Mouse (Mus musculus) gastrocnemius, adult 2 months (tissue): ENCODE results near the gene Apof. TPM values are rescaled to one million over a fixed set of nuclear protein-coding genes. Genes with fewer than 3 reads are reported as not detected.
"Not testable (repeated sequence)": the region's sequence is repeated elsewhere in the genome, so short reads cannot be mapped to it uniquely, and the experiment has no call there.

Experiments
- DNase-seq: peaks from one replicate; pipeline ENCODE4 v3.0.0; 2022
- H3K27ac ChIP-seq: fragments of 200-600 bp; 2 replicates; pipeline ENCODE4 v1.8.1; 2022; ENCODE audit warnings: mild to moderate bottlenecking
- H3K4me3 ChIP-seq: fragments of 200-600 bp; 2 replicates; pipeline ENCODE4 v1.8.1; 2022; ENCODE audit warnings: mild to moderate bottlenecking, moderate library complexity
- CTCF ChIP-seq: fragments of 200-600 bp; IDR thresholded peaks from 2 replicates; pipeline ENCODE4 v1.8.1; 2022; ENCODE audit warnings: antibody characterized with exemption, mild to moderate bottlenecking, moderate library complexity
- intact Hi-C: fragments of 180-260 bp; cut with DNase I; formaldehyde crosslinking; loops from one replicate; pipeline ENCODE4 v1.15.1; 2025
- total RNA-seq, 2 experiments: library from RNA; stranded (reverse); gene quantifications; 2 replicates each; pipeline ENCODE4 v1.2.3; 2021

Apof gene
- total RNA-seq, 2 experiments from 2014 or later: not detected

GRCm38 (mm10) chr10:128239140-128239539, 29.3 kb upstream of the Apof start:
- intact Hi-C loops: no loop called here
- DNase-seq: no peak
- Histone ChIP-seq H3K27ac (no peak overlapping the region), H3K4me3 (no peak overlapping the region)
- TF ChIP-seq CTCF: no peak

- no peak for DNase-seq
- TF ChIP-seq CTCF: no peak
- Histone ChIP-seq H3K27ac (no peak overlapping the region), H3K4me3 (no peak overlapping the region)
- intact Hi-C loops: no loop called here
Measured at GRCm38 (mm10) chr10:128240131-128240530, 28.3 kb upstream of the Apof start.

GRCm38 (mm10) chr10:128243252-128243651, 25.2 kb upstream of the Apof start:
- DNase-seq: no peak
- Histone ChIP-seq H3K27ac (no peak overlapping the region), H3K4me3 (no peak overlapping the region)
- TF ChIP-seq CTCF: no peak
- intact Hi-C loops: no loop called here

- no peak for TF ChIP-seq CTCF
- intact Hi-C loops: no loop called here
- DNase-seq: no peak
- H3K27ac ChIP-seq: no peak overlapping the region
- no peak overlapping the region for H3K4me3 ChIP-seq
Measured at GRCm38 (mm10) chr10:128244121-128244520, 24.4 kb upstream of the Apof start.

- H3K27ac ChIP-seq: peak overlapping the region; percentile 85
- peak; percentile 69 for DNase-seq
- TF ChIP-seq CTCF: no peak
- intact Hi-C loops: no loop called here
- peak overlapping the region; percentile 71 for H3K4me3 ChIP-seq
Measured at GRCm38 (mm10) chr10:128247020-128247732, 21.3 kb upstream of the Apof start.

- intact Hi-C loops: no loop called here
- Histone ChIP-seq H3K27ac (no peak overlapping the region), H3K4me3 (no peak overlapping the region)
- DNase-seq: no peak
- no peak for TF ChIP-seq CTCF
Measured at GRCm38 (mm10) chr10:128250565-128250964, 17.9 kb upstream of the Apof start.

GRCm38 (mm10) chr10:128253677-128254255, 14.7 kb upstream of the Apof start, which contains the start of gene Apon:
TSS of gene Apon (plus strand) at chr10:128254096.
- Histone ChIP-seq H3K27ac (no peak within 1 kb of the TSS), H3K4me3 (no peak within 1 kb of the TSS)
- TF ChIP-seq CTCF: no peak
- intact Hi-C loops: no loop called here
- DNase-seq: no peak

- no peak for DNase-seq
- no peak for TF ChIP-seq CTCF
- intact Hi-C loops: no loop called here
Measured at GRCm38 (mm10) chr10:128255925-128256324, 12.5 kb upstream of the Apof start.

GRCm38 (mm10) chr10:128256328-128256727, 12.1 kb upstream of the Apof start:
- Histone ChIP-seq H3K27ac (no peak overlapping the region), H3K4me3 (no peak overlapping the region)
- intact Hi-C loops: no loop called here
- DNase-seq: no peak
- no peak for TF ChIP-seq CTCF

More at GRCm38 (mm10) chr10:128255925-128256324, 12.5 kb upstream of the Apof start:
- no peak overlapping the region for H3K4me3 ChIP-seq
- no peak overlapping the region for H3K27ac ChIP-seq

GRCm38 (mm10) chr10:128258953-128259352, 9.5 kb upstream of the Apof start:
- intact Hi-C loops: no loop called here
- TF ChIP-seq CTCF: no peak
- no peak for DNase-seq
- Histone ChIP-seq H3K27ac (peak overlapping the region; percentile 28; the same call in 1 of the 2 replicates), H3K4me3 (no peak overlapping the region)

GRCm38 (mm10) chr10:128259946-128260345, 8.5 kb upstream of the Apof start:
- Histone ChIP-seq H3K27ac (no peak overlapping the region), H3K4me3 (no peak overlapping the region)
- intact Hi-C loops: no loop called here
- no peak for TF ChIP-seq CTCF
- no peak for DNase-seq

GRCm38 (mm10) chr10:128260376-128260775, 8.1 kb upstream of the Apof start:
- H3K4me3 ChIP-seq, DNase-seq, intact Hi-C loops, H3K27ac ChIP-seq: not testable (repeated sequence)

- no peak for DNase-seq
- no peak for TF ChIP-seq CTCF
- intact Hi-C loops: no loop called here
- no peak overlapping the region for H3K27ac ChIP-seq
- no peak overlapping the region for H3K4me3 ChIP-seq
Measured at GRCm38 (mm10) chr10:128262300-128262699, 6.2 kb upstream of the Apof start.
